9 mouse cellular contexts compared by ENCODE assay signal in genomic region chr7:116034282-116034758, GRCm38 (mm10). TPM values are rescaled to one million over a fixed set of nuclear protein-coding genes. Genes with fewer than 3 reads are reported as not detected.
A peak's percentile ranks its signal among the peaks of the same experiment; 100 is the strongest.
DNase-seq lines count a peak whose midpoint lies in the region; ATAC-seq and TF ChIP-seq lines count a peak whose summit lies in the region.
"Had no signal": no experiment of that assay in that cellular context is flagged by ENCODE, and none has a peak within 500 bp of the region (broad histone marks: within the 10 kb centered on the region; RNA-seq: fewer than 3 reads in every experiment).

No protein-coding gene starts in this region.

- no peak overlapping the region for H3K27ac ChIP-seq in spleen, adult 2 months (ENCODE audit: insufficient read depth, low read length)
- H3K27ac ChIP-seq in heart, adult 2 months: peak overlapping the region; percentile 90
- no peak overlapping the region for H3K27ac ChIP-seq in liver, embryonic 15.5 days (replicated peaks)
- H3K27ac ChIP-seq in neural tube, embryonic 15.5 days (replicated peaks): peak overlapping the region; percentile 76

- H3K27me3 ChIP-seq in spleen, adult 2 months (ENCODE audit: control insufficient read depth, insufficient read depth, low read length): peaks cover 30% of the 10 kb centered on the region
- peaks cover 5% of the 10 kb centered on the region for H3K27me3 ChIP-seq in heart, adult 2 months (ENCODE audit: control insufficient read depth, insufficient read depth, low read length)
- H3K27me3 ChIP-seq in liver, embryonic 15.5 days: peaks cover 96% of the 10 kb centered on the region
- H3K27me3 ChIP-seq in neural tube, embryonic 15.5 days (replicated peaks): peaks cover 48% of the 10 kb centered on the region

- H3K36me3 ChIP-seq in spleen, adult 2 months (ENCODE audit: control insufficient read depth, insufficient read depth, low read length): no peaks in the 10 kb centered on the region
- H3K36me3 ChIP-seq in heart, adult 2 months (ENCODE audit: control insufficient read depth, insufficient read depth, low read length): no peaks in the 10 kb centered on the region
- no peaks in the 10 kb centered on the region for H3K36me3 ChIP-seq in liver, embryonic 15.5 days (replicated peaks)
- no peaks in the 10 kb centered on the region for H3K36me3 ChIP-seq in neural tube, embryonic 15.5 days

- H3K4me2 ChIP-seq in liver, embryonic 15.5 days: peak overlapping the region; percentile 96
- H3K4me2 ChIP-seq in neural tube, embryonic 15.5 days: peak overlapping the region; percentile 100

- WGBS in spleen, adult 2 months: 2% methylated on average over 25 of the region's 25 CpGs
- 1% methylated on average over 25 of the region's 25 CpGs for WGBS in heart, adult 2 months
- 2% methylated on average over 25 of the region's 25 CpGs for WGBS in liver, embryonic 15.5 days (ENCODE audit: insufficient replicate concordance)
- WGBS in neural tube, embryonic 15.5 days: under 1% methylated on average over 25 of the region's 25 CpGs

- H3K4me3 ChIP-seq in spleen, adult 2 months (ENCODE audit: extremely low read depth, insufficient read depth, insufficient read length): peak overlapping the region; percentile 19; the same call in 1 of the 2 replicates
- H3K4me3 ChIP-seq in heart, adult 2 months: peak overlapping the region; percentile 61
- peak overlapping the region; percentile 65 for H3K4me3 ChIP-seq in liver, embryonic 15.5 days (replicated peaks)
- H3K4me3 ChIP-seq in neural tube, embryonic 15.5 days (replicated peaks): peak overlapping the region; percentile 49

- H3K9ac ChIP-seq in heart, adult 2 months (ENCODE audit: low read depth, low read length): peak overlapping the region; percentile 79
- no peak overlapping the region for H3K9ac ChIP-seq in liver, embryonic 15.5 days
- H3K9ac ChIP-seq in neural tube, embryonic 15.5 days (replicated peaks): peak overlapping the region; percentile 45

- peaks cover 8% of the 10 kb centered on the region for H3K4me1 ChIP-seq in spleen, adult 2 months (ENCODE audit: control insufficient read depth, insufficient read depth, insufficient read length)
- no peaks in the 10 kb centered on the region for H3K4me1 ChIP-seq in heart, adult 2 months (ENCODE audit: control insufficient read depth, insufficient read depth, low read length)
- peaks cover 48% of the 10 kb centered on the region for H3K4me1 ChIP-seq in liver, embryonic 15.5 days (replicated peaks)
- H3K4me1 ChIP-seq in neural tube, embryonic 15.5 days: peaks cover 59% of the 10 kb centered on the region

- peak; percentile 27; the same call in 1 of the 2 replicates for TF ChIP-seq EP300 in heart, adult 2 months (IDR thresholded peaks at IDR 0.05; ENCODE audit: insufficient read depth, low read depth, low read length)

- no peaks in the 10 kb centered on the region for H3K9me3 ChIP-seq in liver, embryonic 15.5 days (replicated peaks)
- H3K9me3 ChIP-seq in neural tube, embryonic 15.5 days (replicated peaks): no peaks in the 10 kb centered on the region

- intact Hi-C loops in heart, adult 2 months (cut with DNase I): loop anchor here (5.0 to 10.0 kb wide), 7 partner anchors 82 to 610 kb away; no protein-coding TSS in a partner anchor

- H3K79me2 ChIP-seq in heart, adult 2 months (replicated peaks; ENCODE audit: control insufficient read depth, insufficient read depth, low read length): no peaks in the 10 kb centered on the region

- no peak for TF ChIP-seq POLR2A in spleen, adult 2 months (IDR thresholded peaks at IDR 0.05; ENCODE audit: low read depth, low read length)
- TF ChIP-seq POLR2A in heart, adult 2 months (IDR thresholded peaks at IDR 0.05; ENCODE audit: insufficient read depth, low read depth, low read length): peak; percentile 36; the same call in 1 of the 2 replicates

- TF ChIP-seq CTCF in spleen, adult 2 months (IDR thresholded peaks at IDR 0.05; ENCODE audit: extremely low read depth, insufficient read depth, insufficient read length, insufficient replicate concordance): no peak
- TF ChIP-seq CTCF in heart, adult 2 months (IDR thresholded peaks at IDR 0.05): no peak

- DNase-seq in spleen, adult 2 months (ENCODE audit: low read depth in 1 of 2, low spot score in 2 of 2): no peak
- DNase-seq in spleen, postnatal 14 days (ENCODE audit: low spot score in 2 of 2): no peak
- peak; percentile 88 for DNase-seq in embryo, embryonic 11 days
- DNase-seq in heart, adult 2 months: peak; percentile 68 to 72
- DNase-seq in kidney, adult 11 months: peak; percentile 43
- no peak for DNase-seq in adipocyte (ENCODE audit: low spot score)

- no peak for ATAC-seq in liver, embryonic 15.5 days (ENCODE audit: insufficient read depth)
- ATAC-seq in neural tube, embryonic 15.5 days (ENCODE audit: low FRiP score): peak; percentile 42

RNA-seq across cellular contexts. Expression of gene Sox6, which starts 4.3 kb away (rescaled TPM):
- polyA plus RNA-seq in spleen, adult 2 months (2012; rRNA removed): 6.0 and 6.6 TPM in 2 replicates
- 10 to 100 TPM; 26.4 to 33.4 TPM for total RNA-seq in heart, adult 2 months (2021)
- polyA plus RNA-seq in heart, adult 2 months (2012; rRNA removed): 11.8 and 18.4 TPM in 2 replicates
- 84.4 and 95.6 TPM in 2 replicates for polyA plus RNA-seq in liver, embryonic 15.5 days (2015; fragmentation: Nextera tagmentation; extraction: Ambion mirVana)
- 25.5 and 38.0 TPM in 2 replicates for polyA plus RNA-seq in neural tube, embryonic 15.5 days (2015; fragmentation: Nextera tagmentation; extraction: Ambion mirVana)

RNA-seq across cellular contexts. Expression of gene 1110004F10Rik, which starts 4.9 kb away (rescaled TPM):
- 25.7 and 27.6 TPM in 2 replicates for polyA plus RNA-seq in spleen, adult 2 months (2012; rRNA removed)
- total RNA-seq in heart, adult 2 months (2021): 10 to 100 TPM; 51.3 to 54.0 TPM
- polyA plus RNA-seq in heart, adult 2 months (2012; rRNA removed): 38.9 and 56.0 TPM in 2 replicates
- polyA plus RNA-seq in liver, embryonic 15.5 days (2015; fragmentation: Nextera tagmentation; extraction: Ambion mirVana): 88.2 and 94.2 TPM in 2 replicates
- 287 and 295 TPM in 2 replicates for polyA plus RNA-seq in neural tube, embryonic 15.5 days (2015; fragmentation: Nextera tagmentation; extraction: Ambion mirVana)

RNA-seq across cellular contexts. Expression of gene Gm4353, which starts 50.1 kb away (rescaled TPM):
- polyA plus RNA-seq in spleen, adult 2 months (2012; rRNA removed): 0.29 and 0.85 TPM in 2 replicates
- total RNA-seq in heart, adult 2 months (2021): 1 to 10 TPM; 1.3 to 1.7 TPM
- polyA plus RNA-seq in heart, adult 2 months (2012; rRNA removed): 0.51 and 0.82 TPM in 2 replicates
- 0.58 and 0.75 TPM in 2 replicates for polyA plus RNA-seq in liver, embryonic 15.5 days (2015; fragmentation: Nextera tagmentation; extraction: Ambion mirVana)
- polyA plus RNA-seq in neural tube, embryonic 15.5 days (2015; fragmentation: Nextera tagmentation; extraction: Ambion mirVana): 0.89 and 1.7 TPM in 2 replicates
- total RNA-seq: neutrophil, adult 5-6 weeks had no signal

Comparison
In these comparisons a context has a peak if more than half of its experiments do, and no peak if none do; other contexts are left out.
1. DNase-seq: peak in embryo, embryonic 11 days (single experiment), heart, adult 2 months (2 of 2) and kidney, adult 11 months (single experiment); none in spleen, adult 2 months (0 of 2), spleen, postnatal 14 days (0 of 2) and adipocyte (single experiment).
2. H3K27ac ChIP-seq: peak in heart, adult 2 months (single experiment) and neural tube, embryonic 15.5 days (single experiment); none in spleen, adult 2 months (single experiment) and liver, embryonic 15.5 days (single experiment).
3. Peak in every context shown above with its lines, with median percentiles within 50 percentile points of each other: H3K4me3 ChIP-seq.